Mouse (Mus musculus) heart, postnatal 4 days (tissue): ENCODE results near the gene Gm49601. TPM values are rescaled to one million over a fixed set of nuclear protein-coding genes. Genes with fewer than 3 reads are reported as not detected.
A peak's percentile ranks its signal among the peaks of the same experiment; 100 is the strongest.

Experiments used
- DNase-seq: peaks from one replicate; pipeline ENCODE4 v3.0.0; 2021
- total RNA-seq, 2 experiments: library from RNA; stranded (reverse); gene quantifications; 2 replicates each; pipeline ENCODE4 v1.2.3; 2021

Gm49601 gene
- total RNA-seq, 2 experiments from 2014 or later = 4.0 to 5.1 TPM

GRCm38 (mm10) chr16:18608226-18608625 is 18.0 kb downstream of the Gm49601 start:
- no peak for DNase-seq

DNA sequence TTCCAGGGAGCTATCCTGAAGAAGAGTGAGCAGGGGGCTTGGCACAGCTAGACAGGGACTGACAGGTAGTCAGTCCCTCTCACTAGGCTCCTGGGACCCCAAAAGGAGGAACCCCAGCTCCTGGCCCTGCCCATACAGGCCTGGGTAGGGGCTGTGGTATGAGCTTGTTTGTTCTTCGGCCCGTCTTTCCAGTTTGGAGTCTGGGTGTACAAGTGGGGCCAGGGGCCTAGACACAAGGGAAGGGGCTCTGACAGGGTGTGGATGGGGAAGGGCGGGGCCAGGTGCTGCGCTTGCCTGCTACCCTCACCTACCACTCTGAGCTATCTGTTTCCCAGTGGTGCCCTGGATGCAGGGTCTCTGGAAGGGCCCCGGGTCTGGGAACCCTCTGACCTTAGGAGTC is 20.5 kb downstream of the Gm49601 start:
- no peak for DNase-seq

GRCm38 (mm10) chr16:18604267-18604701 is 21.9 kb downstream of the Gm49601 start:
- peak; percentile 78 for DNase-seq

DNA sequence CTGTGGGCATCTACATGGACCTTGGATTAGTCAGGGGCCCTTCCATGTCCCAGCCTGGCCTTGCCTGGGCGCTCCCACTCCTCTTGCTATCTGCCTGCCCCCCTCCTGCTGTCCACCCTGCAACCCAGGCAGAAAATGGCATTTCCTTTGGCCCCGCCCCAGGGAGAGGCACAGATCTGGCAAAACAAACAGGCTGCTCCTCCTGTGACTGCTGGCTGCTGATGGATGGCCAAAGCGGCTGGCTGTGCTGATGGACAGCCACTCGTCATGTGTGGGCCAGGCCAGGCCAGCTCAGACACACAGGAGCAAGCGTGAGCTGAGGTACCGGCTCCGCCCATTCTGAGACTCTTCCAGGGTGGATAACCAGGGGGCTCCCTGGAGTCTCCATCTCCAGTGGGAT is 24.8 kb downstream of the Gm49601 start:
- no peak for DNase-seq

DNA sequence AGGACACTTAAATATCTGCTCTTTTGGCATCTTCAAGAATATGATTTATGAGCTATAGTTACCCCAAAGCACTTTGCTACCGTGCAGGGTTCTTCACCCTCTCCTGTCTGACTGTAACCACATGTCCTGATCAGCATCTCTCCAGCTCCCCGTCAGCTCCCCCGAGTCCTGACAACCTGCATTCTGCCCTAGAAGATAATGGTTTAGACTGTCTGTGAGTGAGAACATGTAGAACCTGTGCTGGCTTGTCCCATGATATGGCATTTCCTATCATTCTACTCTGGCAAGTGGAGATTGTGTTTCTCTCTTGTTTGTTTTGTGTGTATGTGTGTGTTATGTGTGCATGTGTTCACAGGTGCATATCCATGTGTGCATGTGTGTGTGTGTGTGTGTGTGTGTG is 28.2 kb downstream of the Gm49601 start:
- no peak for DNase-seq

DNA sequence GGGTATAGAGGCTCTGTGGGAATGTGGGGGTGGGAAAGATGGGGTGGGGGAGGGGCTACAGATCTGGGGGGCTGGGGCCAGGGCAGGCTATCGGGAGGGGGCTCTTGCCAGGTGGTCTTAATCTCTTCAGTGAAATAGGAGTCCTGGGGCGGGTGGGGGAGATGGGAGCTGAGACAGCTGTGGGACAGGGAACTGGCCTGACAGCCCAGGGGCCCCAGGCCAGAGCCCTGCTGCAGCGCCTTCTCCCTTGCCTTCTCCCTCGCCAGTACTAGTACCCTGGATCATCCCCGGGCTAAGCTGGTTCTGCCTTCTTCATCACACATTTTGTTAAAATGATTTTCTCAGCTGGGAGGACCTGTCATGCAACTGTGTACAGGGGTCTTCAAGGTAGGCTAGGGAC is 30.0 kb downstream of the Gm49601 start:
- no peak for DNase-seq

GRCm38 (mm10) chr16:18593930-18594329 is 32.3 kb downstream of the Gm49601 start:
- no peak for DNase-seq

GRCm38 (mm10) chr16:18591047-18592018 is 34.9 kb downstream of the Gm49601 start:
- peak; percentile 52 for DNase-seq

GRCm38 (mm10) chr16:18589804-18590790 is 36.1 kb downstream of the Gm49601 start, which contains the start of gene Tbx1:
TSS of gene Tbx1 (minus strand) at chr16:18590671.
- DNase-seq = no peak

GRCm38 (mm10) chr16:18589080-18589621 is 37.1 kb downstream of the Gm49601 start:
- DNase-seq = no peak

DNA sequence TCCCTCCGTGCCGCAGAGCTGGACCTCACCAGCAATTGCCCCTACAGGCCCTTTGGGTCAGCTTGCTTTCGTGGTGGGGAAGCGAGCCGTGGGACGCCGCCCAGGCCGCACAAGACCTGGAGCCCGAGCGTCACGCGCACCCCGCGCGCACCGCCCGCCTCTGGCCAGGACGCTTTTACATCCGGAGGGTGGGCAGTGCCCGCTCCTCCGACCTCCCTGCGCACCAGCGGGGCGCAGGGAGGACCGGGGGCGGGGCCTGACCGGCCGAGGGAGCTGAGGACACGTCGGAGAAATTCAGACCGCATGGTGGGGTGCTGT is 37.5 kb downstream of the Gm49601 start:
- DNase-seq = no peak

DNA sequence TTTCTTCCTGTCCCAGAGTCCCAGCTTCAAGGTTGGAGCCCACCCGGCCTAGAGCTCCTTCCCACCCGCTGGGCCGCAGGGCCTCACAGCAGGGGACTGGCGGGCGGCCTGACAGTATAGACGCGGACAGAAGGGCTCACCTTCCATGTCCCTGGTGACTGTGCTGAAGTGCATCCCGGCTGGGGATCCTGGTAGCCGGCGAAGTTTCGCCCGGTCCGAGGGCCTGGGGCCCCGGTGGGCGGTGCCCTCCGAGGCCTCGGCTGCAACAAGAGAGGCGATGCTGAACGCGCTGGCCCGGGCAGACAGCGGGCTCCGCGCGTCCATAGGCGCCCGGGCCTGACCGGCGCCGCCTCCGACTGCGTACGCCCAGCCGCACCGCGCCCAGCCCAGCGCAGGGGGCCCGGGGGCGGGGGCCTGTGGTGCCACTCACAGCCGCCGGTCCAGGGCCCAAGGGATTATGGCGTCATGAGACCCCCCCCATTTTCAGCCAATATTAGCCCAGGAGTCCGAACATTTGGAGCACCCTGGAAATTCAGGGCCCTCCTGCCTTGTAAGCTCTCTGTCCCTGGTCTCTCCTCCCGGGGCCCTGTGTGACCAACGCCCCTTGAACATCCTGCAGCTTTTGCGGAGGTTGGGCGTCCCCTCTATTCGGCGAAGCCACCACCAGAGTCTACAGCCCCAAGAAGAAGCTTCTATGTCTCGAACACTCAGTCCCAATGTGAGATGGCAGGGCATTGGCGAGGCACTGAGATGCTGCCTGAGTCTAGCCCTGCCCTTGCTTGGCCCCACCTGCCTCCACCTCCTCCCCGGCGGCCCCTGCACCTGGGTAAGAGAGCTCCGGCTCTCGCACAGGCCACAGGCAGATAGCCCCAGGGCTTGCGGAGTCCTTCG is 38.1 kb downstream of the Gm49601 start:
- DNase-seq = no peak

DNA sequence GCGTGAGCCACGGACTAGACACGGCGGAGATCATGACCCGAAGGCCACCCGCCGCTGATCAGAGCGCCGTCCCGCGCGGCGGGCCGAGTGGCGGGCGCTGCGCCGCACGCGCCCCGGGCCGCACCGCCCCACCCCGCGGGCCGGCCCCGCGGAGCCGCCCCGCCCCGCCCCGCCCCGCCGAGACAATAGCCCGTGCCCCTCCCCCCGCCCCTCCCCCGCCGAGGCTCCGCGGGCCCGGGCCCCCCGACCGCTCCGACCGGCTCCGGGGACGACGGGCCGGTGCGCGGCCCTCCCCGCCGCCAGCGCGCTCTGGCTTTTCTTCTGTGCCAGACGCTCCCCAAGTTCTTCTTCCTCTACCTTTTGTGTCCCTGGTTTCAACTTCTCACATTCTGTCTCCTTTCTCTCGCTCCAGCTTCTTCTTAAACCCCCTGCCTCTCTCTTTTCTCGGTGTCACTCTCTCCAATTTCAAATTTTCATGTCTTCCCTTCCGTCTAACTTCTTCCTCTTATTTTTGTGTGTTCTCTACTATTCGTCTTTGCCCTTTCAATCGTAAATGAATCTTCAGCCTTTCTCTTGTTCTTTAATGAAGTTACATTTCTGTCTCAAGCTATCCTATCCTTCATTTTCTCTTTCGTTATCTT is 39.2 kb downstream of the Gm49601 start:
- no peak for DNase-seq

- DNase-seq = no peak
Observed at GRCm38 (mm10) chr16:18586076-18586905, 39.9 kb downstream of the Gm49601 start.

- DNase-seq = no peak
Observed at GRCm38 (mm10) chr16:18585676-18586075, 40.6 kb downstream of the Gm49601 start.

GRCm38 (mm10) chr16:18584901-18585510 is 41.2 kb downstream of the Gm49601 start:
- DNase-seq = no peak

DNA sequence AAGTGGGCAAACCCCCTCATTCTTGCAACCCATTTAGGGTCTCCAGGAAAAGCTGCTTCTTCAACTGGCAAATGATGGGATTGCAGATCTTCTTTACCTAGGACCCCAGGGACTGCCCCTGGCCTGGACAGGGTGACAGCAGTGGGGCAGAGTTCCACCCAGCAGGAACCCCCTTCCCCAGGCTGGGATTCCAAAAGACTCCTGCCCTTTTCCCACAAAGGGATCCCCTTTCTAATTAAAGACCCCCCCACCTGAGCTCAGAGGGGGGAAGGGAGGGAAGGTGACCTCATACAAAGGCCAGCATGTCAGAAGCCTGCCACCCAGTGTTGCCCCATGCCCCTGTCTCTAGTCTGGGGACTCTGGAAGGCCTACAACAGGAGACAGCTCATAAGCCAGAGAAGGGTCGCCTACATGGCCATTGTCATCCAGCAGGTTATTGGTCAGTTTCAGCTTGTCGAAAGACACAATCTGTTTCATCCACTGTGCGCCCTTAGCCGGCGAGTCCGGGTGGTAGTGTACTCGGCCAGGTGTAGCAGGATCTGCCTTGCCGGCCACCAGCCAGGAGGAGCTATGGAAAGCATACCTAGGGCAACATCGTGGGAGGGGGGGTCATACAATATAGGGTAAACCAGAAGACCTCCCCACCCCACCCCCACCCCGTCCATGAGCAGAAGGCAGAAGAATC is 42.4 kb downstream of the Gm49601 start:
- no peak for DNase-seq

DNA sequence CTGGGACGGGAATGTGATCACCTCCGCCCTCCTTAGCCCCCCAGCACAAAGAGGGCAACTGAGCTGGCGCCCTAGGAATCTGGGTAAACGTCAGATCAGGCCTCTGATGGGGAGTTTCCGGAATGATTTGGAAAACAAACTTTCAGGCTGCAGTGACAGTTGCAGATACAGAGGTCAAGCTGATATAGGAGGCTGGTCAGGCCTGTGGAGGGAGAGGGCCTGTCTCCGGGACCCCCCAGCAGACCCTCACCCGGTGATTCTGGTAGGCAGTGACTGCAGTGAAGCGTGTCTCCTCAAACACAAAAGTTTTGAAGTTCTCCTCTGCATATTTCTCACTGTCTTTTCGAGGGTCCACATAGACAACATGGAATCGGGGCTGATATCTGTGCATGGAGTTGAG is 43.1 kb downstream of the Gm49601 start:
- no peak for DNase-seq
